Mouse (Mus musculus): Measurements from ENCODE around the gene Creld2.

DNA sequence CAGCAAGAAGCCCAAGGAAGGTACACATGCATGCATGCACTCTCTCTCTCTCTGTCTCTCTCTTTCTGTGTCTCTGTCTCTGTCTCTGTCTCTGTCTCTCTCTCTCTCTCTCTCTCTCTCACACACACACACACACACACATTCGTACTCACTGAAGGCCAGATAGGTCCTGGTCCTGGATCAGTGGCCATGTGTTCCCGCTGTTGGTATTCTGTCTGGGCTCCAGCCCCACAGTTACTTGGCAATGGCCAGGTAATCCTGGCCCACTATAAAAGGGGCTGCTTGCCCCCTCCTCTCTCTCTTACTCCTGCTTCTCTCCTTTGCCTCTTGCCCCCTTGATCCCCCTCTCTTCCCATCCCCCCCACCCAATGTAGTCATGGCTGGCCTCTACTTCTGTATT lies 21.7 kb downstream of the Creld2 start:
- no peak for TF ChIP-seq CTCF (IDR thresholded peaks at IDR 0.05; ENCODE audit: low read depth)
- TF ChIP-seq EP300 (IDR thresholded peaks at IDR 0.05; ENCODE audit: low read depth): no peak

Data from liver, embryonic 14.5 days (tissue).